Mouse (Mus musculus) kidney, embryonic 15.5 days (tissue): Measurements from ENCODE around the gene Galnt11. TPM values are rescaled to one million over a fixed set of nuclear protein-coding genes. Genes with fewer than 3 reads are reported as not detected.

Experiments
- ATAC-seq: fragments of 200-750 bp; cut with Nextera tagmentation; replicated peaks from 2 replicates; pipeline ENCODE4 v1.8.0; 2017; ENCODE audit warnings: moderate TSS enrichment; ENCODE audit not compliant: low FRiP score
- H3K27ac ChIP-seq: fragments of 300-500 bp; sonication (generic); 2 replicates; pipeline ENCODE4 v1.5.1; 2015; ENCODE audit warnings: mild to moderate bottlenecking, inconsistent platforms
- H3K27me3 ChIP-seq: fragments of 300-500 bp; sonication (generic); 2 replicates; pipeline ENCODE4 v1.6.1; 2015; ENCODE audit warnings: inconsistent platforms
- H3K36me3 ChIP-seq: fragments of 300-500 bp; sonication (generic); 2 replicates; pipeline ENCODE4 v1.6.1; 2015; ENCODE audit warnings: inconsistent platforms
- H3K4me1 ChIP-seq: fragments of 300-500 bp; sonication (generic); 2 replicates; pipeline ENCODE4 v1.6.1; 2015; ENCODE audit warnings: inconsistent platforms
- H3K4me2 ChIP-seq: fragments of 300-500 bp; sonication (generic); 2 replicates; pipeline ENCODE4 v1.6.1; 2015; ENCODE audit warnings: moderate library complexity, mild to moderate bottlenecking, inconsistent platforms
- H3K4me3 ChIP-seq: fragments of 300-500 bp; sonication (generic); replicated peaks from 2 replicates; pipeline ENCODE4 v1.5.1; 2015; ENCODE audit warnings: mild to moderate bottlenecking, inconsistent platforms
- H3K9ac ChIP-seq: fragments of 300-500 bp; sonication (generic); 2 replicates; pipeline ENCODE4 v1.6.1; 2015; ENCODE audit warnings: mild to moderate bottlenecking, inconsistent platforms
- H3K9me3 ChIP-seq: fragments of 300-500 bp; sonication (generic); replicated peaks from 2 replicates; pipeline ENCODE4 v1.6.1; 2016; ENCODE audit warnings: inconsistent platforms
- WGBS: fragments of 180-500 bp; shearing (Covaris S2); methylation state at CpG from one replicate; pipeline ENCODE4 v1.1.7; 2015; ENCODE audit warnings: mixed read lengths; 5-methylcytosine and 5-hydroxymethylcytosine counted together
- polyA plus RNA-seq: library from polyadenylated mRNA; unstranded; fragments of >200 nt; fragmentation: Nextera tagmentation; extraction: Ambion mirVana; gene quantifications from 2 replicates; pipeline ENCODE4 v1.2.1, GENCODE M21; 2015

Galnt11 gene
- polyA plus RNA-seq, 1 experiment from 2014 or later: 69.8 TPM

DNA sequence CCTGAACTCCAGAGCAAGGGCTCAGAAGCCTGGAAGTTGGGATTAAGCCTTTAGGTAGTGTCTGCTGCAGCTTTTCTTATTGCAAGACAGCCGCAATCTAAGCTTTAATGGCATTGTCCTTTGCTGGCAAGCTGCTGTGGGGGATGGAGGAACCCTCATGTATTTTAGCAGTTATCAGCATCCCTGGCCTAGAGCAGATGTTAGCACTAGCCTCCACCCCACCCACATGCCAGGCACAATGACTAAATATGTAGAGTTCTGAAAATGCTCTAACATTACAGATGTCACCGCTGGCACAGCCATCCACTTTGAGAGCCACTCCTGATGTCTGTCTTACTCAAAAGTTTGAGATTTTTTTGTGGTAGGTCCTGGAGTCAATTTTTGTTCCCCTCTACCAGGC, 35.0 kb downstream of the Galnt11 start:
- ATAC-seq: no peak
- Histone ChIP-seq H3K27ac (no peak overlapping the region), H3K9me3 (no peaks in the 10 kb centered on the region), H3K27me3 (no peaks in the 10 kb centered on the region), H3K36me3 (peaks cover 90% of the 10 kb centered on the region), H3K4me1 (peaks cover 8% of the 10 kb centered on the region), H3K4me2 (no peak overlapping the region), H3K9ac (no peak overlapping the region), H3K4me3 (no peak overlapping the region)
- WGBS: 96% methylated on average over 2 of the region's 2 CpGs

DNA sequence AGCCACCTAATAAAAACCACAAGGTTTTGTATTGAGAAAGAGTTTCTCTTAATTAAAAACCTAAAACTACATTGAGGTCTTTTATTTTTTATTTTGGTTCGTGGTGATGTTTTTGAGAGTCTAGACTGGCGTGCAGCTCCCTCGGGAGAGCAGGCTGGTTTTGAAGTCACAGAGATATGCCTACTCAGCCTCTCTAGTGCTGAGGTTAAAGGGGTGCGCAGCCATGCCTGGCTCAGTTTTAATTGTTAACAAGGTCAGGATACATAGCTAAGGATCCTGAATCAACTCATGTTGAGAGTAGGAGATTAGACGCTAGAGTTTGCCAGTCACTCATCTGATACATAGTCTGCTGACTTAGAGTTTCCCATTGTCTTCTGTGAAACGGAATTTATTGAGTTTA, 39.7 kb downstream of the Galnt11 start:
- Histone ChIP-seq H3K27me3 (no peaks in the 10 kb centered on the region), H3K4me2 (no peak overlapping the region), H3K36me3 (peaks cover 89% of the 10 kb centered on the region), H3K27ac (0 out of 2 replicates have a peak overlapping the region, but pooled peaks have one; percentile 37), H3K9ac (no peak overlapping the region), H3K9me3 (no peaks in the 10 kb centered on the region), H3K4me3 (no peak overlapping the region), H3K4me1 (no peaks in the 10 kb centered on the region)
- no peak for ATAC-seq
- 80% methylated on average over 6 of the region's 6 CpGs for WGBS

DNA sequence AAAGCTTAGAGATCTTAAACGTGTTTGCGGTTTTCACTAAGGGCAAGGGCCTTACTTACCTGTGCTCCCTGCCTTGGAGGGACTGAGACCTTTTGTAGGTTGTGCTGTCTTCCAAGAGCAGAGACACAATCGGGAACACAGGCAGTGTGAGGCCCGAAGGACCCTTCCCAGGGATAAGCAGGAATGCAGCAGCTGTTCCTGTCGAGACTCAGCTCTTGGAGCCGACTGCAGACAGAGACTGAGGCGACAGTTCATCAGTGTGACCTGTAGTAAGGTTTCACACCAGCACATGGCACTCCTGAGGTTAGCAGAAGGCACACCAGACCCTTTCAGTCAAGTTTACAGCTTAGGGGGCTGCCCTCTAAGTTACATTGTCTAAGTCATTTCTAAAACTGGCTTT, 40.6 kb downstream of the Galnt11 start:
- Histone ChIP-seq H3K4me1 (no peaks in the 10 kb centered on the region), H3K36me3 (peaks cover 90% of the 10 kb centered on the region), H3K4me3 (no peak overlapping the region), H3K4me2 (no peak overlapping the region), H3K27ac (peak overlapping the region; percentile 52; the same call in 1 of the 2 replicates), H3K9ac (no peak overlapping the region), H3K27me3 (no peaks in the 10 kb centered on the region), H3K9me3 (no peaks in the 10 kb centered on the region)
- 75% methylated on average over 7 of the region's 7 CpGs for WGBS
- no peak for ATAC-seq

GRCm38 (mm10) chr5:25268258-25268888, 46.7 kb downstream of the Galnt11 start:
- 90% methylated on average over 4 of the region's 4 CpGs for WGBS
- Histone ChIP-seq H3K4me1 (no peaks in the 10 kb centered on the region), H3K27ac (0 out of 2 replicates have a peak overlapping the region, but pooled peaks have one; percentile 19), H3K4me2 (no peak overlapping the region), H3K9me3 (no peaks in the 10 kb centered on the region), H3K27me3 (no peaks in the 10 kb centered on the region), H3K9ac (no peak overlapping the region), H3K36me3 (peaks cover 71% of the 10 kb centered on the region), H3K4me3 (no peak overlapping the region)
- ATAC-seq: 0 out of 2 replicates have a peak, but pooled peaks have one; percentile 22

GRCm38 (mm10) chr5:25275629-25276028, 53.9 kb downstream of the Galnt11 start:
- H3K9ac ChIP-seq: no peak overlapping the region
- no peak overlapping the region for H3K4me2 ChIP-seq
- H3K27me3 ChIP-seq: no peaks in the 10 kb centered on the region
- WGBS: 83% methylated on average over 10 of the region's 10 CpGs
- peaks cover 84% of the 10 kb centered on the region for H3K36me3 ChIP-seq
- no peaks in the 10 kb centered on the region for H3K4me1 ChIP-seq
- H3K4me3 ChIP-seq: no peak overlapping the region
- H3K27ac ChIP-seq: no peak overlapping the region
- H3K9me3 ChIP-seq: no peaks in the 10 kb centered on the region
- no peak for ATAC-seq

DNA sequence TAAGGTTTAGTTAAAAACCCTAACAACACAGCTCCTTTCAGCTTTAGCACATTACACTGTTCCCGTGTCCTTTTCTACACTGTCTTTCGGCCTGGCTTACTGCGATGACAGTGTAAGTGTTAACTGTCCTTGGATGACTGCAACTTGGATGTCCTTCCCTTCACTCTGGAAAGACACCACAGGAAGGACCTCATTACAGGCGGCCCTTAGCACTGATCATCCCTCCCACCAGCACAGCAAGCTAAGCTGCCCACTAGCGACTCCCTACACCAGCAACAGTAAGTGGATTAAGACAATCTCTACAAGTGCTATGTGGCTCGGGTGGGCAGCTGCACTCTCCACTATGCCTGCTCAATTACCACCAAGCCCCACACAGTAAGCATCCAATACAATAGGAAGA, 54.7 kb downstream of the Galnt11 start:
- Histone ChIP-seq H3K4me1 (no peaks in the 10 kb centered on the region), H3K4me3 (no peak overlapping the region), H3K4me2 (no peak overlapping the region), H3K9ac (no peak overlapping the region), H3K27ac (no peak overlapping the region), H3K27me3 (no peaks in the 10 kb centered on the region), H3K36me3 (peaks cover 86% of the 10 kb centered on the region), H3K9me3 (no peaks in the 10 kb centered on the region)
- WGBS: 82% methylated on average over 6 of the region's 6 CpGs
- no peak for ATAC-seq

DNA sequence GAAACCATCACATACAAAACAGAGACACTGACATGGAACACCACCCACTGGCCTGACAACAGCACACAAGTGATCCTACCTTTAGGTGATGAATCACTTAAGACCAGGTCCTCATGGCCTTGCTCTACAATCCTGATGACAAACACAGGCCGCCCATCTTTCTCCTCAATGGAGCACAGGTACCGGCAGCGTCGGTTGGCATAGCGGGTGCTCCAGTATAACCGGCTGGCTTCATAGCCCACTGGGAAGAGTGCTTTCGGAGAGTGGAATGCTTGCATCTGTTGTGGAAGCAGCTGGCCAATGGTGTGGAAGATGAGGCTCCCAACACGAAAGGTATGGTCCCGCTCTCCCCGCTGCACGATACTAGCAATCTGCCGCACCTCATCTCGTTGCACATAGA, 62.3 kb downstream of the Galnt11 start:
- ATAC-seq: no peak
- Histone ChIP-seq H3K27ac (no peak overlapping the region), H3K27me3 (no peaks in the 10 kb centered on the region), H3K9me3 (no peaks in the 10 kb centered on the region), H3K4me3 (no peak overlapping the region), H3K4me1 (no peaks in the 10 kb centered on the region), H3K36me3 (peaks cover 86% of the 10 kb centered on the region), H3K4me2 (no peak overlapping the region), H3K9ac (no peak overlapping the region)
- 95% methylated on average over 13 of the region's 13 CpGs for WGBS

GRCm38 (mm10) chr5:25296830-25297229, 75.1 kb downstream of the Galnt11 start:
- no peak overlapping the region for H3K4me2 ChIP-seq
- peaks cover 48% of the 10 kb centered on the region for H3K36me3 ChIP-seq
- H3K27me3 ChIP-seq: no peaks in the 10 kb centered on the region
- no peak overlapping the region for H3K9ac ChIP-seq
- H3K27ac ChIP-seq: no peak overlapping the region
- no peak overlapping the region for H3K4me3 ChIP-seq
- ATAC-seq: no peak
- no peaks in the 10 kb centered on the region for H3K9me3 ChIP-seq
- 75% methylated on average over 3 of the region's 3 CpGs for WGBS
- no peaks in the 10 kb centered on the region for H3K4me1 ChIP-seq

- peaks cover 56% of the 10 kb centered on the region for H3K36me3 ChIP-seq
- no peak overlapping the region for H3K9ac ChIP-seq
- no peaks in the 10 kb centered on the region for H3K27me3 ChIP-seq
- no peaks in the 10 kb centered on the region for H3K9me3 ChIP-seq
- WGBS: 96% methylated on average over 2 of the region's 2 CpGs
- ATAC-seq: no peak
- H3K4me3 ChIP-seq: no peak overlapping the region
- no peak overlapping the region for H3K27ac ChIP-seq
- H3K4me1 ChIP-seq: no peaks in the 10 kb centered on the region
- no peak overlapping the region for H3K4me2 ChIP-seq
Observed at GRCm38 (mm10) chr5:25310226-25310625, 88.5 kb downstream of the Galnt11 start.

DNA sequence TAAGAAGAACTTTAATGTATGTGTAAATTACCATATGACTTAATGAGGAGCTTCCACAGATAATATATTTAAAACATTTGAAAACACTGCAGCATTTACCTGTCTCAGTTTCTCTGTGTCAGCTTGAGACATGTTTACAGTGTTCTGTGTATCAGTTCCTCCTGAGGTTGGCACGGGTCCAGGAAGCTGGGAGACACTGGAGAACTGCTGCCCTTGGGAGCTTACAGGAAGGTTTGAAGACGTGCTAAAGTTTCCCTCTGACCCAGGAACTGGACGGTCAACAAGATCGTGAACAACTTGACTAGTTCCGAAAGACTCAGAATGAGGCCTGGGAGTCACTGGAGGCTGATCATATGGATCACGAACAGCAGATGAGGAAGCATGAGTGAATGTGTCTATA, 92.2 kb downstream of the Galnt11 start:
- no peak overlapping the region for H3K9ac ChIP-seq
- H3K9me3 ChIP-seq: no peaks in the 10 kb centered on the region
- H3K36me3 ChIP-seq: peaks cover 70% of the 10 kb centered on the region
- no peak overlapping the region for H3K27ac ChIP-seq
- H3K27me3 ChIP-seq: no peaks in the 10 kb centered on the region
- WGBS: 77% methylated on average over 6 of the region's 6 CpGs
- H3K4me2 ChIP-seq: no peak overlapping the region
- H3K4me3 ChIP-seq: no peak overlapping the region
- no peaks in the 10 kb centered on the region for H3K4me1 ChIP-seq
- ATAC-seq: no peak

Other genes with a start within 250 kb of the Galnt11 start
- gene Prkag2, start 121.3 kb upstream of the Galnt11 start, polyA plus RNA-seq: 38.2 and 40.3 TPM in 2 replicates
- not detected in 2 replicates for gene Galntl5, start 40.4 kb upstream of the Galnt11 start, polyA plus RNA-seq
- gene E130116L18Rik, start 1.2 kb downstream of the Galnt11 start, polyA plus RNA-seq: 1.9 TPM in 1 of 2 replicates, not detected in the other